Mouse (Mus musculus) embryonic fibroblast, embryonic 13.5 days (primary cell): ENCODE measurements around the gene Tecr.

Source experiments
- CTCF ChIP-seq: IDR thresholded peaks from 2 replicates; pipeline ENCODE4 v1.5.1; 2011; ENCODE audit warnings: mild to moderate bottlenecking, control low read depth, low read length, moderate library complexity, borderline replicate concordance; ENCODE audit not compliant: insufficient read depth
- POLR2A ChIP-seq: IDR thresholded peaks from 2 replicates; pipeline ENCODE4 v1.6.1; 2011; ENCODE audit warnings: low read depth, mild to moderate bottlenecking, control low read depth, low read length, moderate library complexity

DNA sequence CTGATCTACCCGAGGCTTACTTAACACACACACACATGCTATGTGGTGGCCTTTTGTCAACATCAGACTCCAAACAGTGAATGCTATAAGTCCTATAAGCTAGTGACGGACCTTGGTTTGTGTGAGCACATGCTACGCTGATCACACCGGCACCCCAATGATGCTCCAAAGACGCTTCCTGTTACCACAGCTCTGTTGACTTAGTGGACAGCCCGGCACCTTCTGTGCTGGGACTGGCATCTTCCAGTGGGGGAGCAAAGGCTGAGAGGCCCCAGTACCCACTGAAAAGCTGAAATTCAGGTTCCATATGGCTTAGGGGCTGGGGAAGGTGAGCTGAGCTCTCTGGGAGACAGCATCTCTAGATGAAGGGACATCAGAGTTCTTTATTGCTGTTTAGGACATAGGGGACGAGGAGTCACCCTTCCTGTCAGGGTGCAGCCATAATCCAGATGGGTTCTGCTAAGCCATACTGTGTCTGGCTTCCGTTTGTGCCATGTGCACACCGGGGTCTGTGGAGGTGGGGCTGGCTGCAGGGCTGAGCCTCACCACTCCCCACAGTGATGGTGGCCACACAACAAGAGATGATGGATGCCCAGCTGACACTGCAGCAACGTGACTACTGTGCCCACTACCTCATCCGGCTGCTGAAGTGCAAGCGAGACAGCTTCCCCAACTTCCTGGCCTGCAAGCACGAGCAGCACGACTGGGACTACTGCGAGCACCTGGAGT, 37.3 kb downstream of the Tecr start:
- TF ChIP-seq CTCF (no peak), POLR2A (no peak)
